Mouse (Mus musculus): Measurements from ENCODE around the gene Gm21488.
"Not testable (repeated sequence)": the region's sequence is repeated elsewhere in the genome, so short reads cannot be mapped to it uniquely, and the experiment has no call there.

Gene Gm21488

DNA sequence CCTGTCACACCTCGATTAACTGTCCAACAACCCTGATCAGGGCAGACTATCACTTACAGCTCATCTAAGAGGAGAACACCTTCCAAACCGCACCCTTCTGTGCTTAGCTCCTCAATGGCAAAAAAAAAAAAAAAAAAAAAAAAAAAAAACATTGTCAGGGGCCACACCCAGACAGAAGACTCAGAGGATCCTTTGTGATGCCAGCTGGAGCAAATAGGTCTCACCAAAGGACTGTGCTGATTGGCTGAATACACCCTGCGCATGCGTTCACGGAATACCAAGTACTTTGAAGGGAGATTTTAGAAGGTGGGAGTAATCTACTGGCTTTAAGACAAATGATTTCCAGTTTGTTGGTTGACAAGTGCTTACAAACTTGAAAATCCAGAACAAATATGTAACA, at the start of gene Gm21488:
Gm21488 (minus strand) TSS at position 101 of the 400 bp plus-strand sequence.
- not testable (repeated sequence) for DNase-seq
